Mouse (Mus musculus): ENCODE measurements around the gene Rev3l.
"Not testable (repeated sequence)": the region's sequence is repeated elsewhere in the genome, so short reads cannot be mapped to it uniquely, and the experiment has no call there.

Rev3l gene

DNA sequence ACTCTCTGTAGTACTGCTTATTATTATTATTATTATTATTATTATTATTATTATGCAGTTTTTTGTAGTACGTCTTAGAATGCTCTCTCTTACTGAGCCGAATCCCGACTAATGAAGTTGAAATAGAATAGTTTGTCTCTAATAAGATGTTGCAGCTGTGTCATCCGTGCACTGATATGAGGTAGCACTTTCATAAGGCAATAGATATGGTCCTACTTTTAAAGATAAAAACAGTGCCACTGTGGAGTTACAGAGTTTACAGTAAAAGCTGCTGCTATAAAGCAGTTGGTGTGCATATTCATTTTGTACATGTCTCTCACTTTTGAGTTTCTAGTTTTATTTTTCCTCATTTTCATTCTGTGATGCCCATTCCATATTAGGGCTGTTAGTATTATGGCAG, 46.4 kb downstream of the Rev3l start:
- DNase-seq (ENCODE audit: low read depth, low spot score): no peak

- no peak for DNase-seq (ENCODE audit: low read depth, low spot score)
These were observed 53.3 kb downstream of the Rev3l start for GRCm38 (mm10) chr10:39785241-39785640.

DNA sequence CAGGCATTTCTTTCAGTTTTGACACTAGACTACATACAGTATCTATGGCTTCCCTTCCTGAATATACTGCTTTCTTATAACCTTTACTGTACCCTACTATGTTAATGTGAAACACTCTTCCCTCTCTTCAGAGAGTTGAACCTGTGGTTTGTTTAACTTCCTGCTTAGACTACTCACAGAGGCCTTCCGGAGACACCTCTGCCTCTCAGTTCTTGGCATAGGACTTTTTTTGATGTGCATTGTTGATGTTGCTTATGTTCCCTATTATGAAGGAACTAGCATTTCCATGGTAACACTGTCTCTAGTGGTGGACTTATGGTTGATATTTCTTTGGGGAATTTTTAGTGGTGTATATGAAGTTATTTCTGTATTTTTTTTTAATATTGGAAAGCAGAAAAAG, 61.4 kb downstream of the Rev3l start:
- DNase-seq (ENCODE audit: low read depth, low spot score): no peak

DNA sequence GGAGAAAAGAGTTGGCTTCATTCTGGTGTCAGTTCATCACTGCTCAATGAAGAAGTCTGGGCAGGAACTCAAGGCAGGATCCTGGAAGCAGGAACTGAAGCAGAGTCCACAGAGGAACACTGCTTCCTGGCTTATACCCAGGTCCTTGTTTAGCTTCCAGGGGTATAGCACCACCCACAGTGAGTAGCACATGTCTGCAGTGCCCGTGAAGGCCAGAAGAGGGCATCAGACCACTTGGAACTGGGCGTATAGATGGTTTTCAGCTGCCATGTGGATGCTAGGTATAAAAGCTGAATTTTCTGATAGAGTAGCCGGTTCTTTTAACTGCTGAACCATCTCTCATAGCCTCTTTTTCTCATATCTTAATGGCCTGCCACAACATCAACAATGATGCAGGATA, 79.6 kb downstream of the Rev3l start:
- peak; percentile 82 for DNase-seq (ENCODE audit: low read depth, low spot score)

GRCm38 (mm10) chr10:39842621-39843020, 110.7 kb downstream of the Rev3l start:
- DNase-seq (ENCODE audit: low read depth, low spot score): no peak

- DNase-seq (ENCODE audit: low read depth, low spot score): no peak
These were observed 133.6 kb downstream of the Rev3l start for GRCm38 (mm10) chr10:39865509-39865908.

- no peak for DNase-seq (ENCODE audit: low read depth, low spot score)
These were observed 156.7 kb downstream of the Rev3l start for GRCm38 (mm10) chr10:39888621-39889020.

- DNase-seq (ENCODE audit: low read depth, low spot score): no peak
These were observed 162.1 kb downstream of the Rev3l start for GRCm38 (mm10) chr10:39893702-39894697.

DNA sequence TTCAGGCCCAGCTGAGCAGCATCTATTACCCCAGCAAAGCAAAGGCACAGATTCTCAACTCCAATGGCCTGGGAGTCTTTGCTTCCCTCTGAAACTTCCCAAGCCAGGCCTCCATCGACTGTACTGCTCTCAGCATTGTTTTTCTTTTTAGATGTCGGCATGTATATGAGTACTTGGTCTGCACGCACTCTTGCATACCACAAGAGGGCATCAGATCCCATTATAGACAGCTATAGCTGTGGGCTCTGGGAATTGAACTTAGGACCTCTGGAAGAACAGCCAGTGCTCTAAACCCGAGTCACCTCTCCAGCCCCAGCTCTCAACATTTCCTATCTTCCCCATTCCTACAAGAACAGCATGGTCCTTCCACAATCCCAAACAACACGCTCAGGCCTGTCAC, 164.6 kb downstream of the Rev3l start:
- DNase-seq (ENCODE audit: low read depth, low spot score): peak; percentile 66

DNA sequence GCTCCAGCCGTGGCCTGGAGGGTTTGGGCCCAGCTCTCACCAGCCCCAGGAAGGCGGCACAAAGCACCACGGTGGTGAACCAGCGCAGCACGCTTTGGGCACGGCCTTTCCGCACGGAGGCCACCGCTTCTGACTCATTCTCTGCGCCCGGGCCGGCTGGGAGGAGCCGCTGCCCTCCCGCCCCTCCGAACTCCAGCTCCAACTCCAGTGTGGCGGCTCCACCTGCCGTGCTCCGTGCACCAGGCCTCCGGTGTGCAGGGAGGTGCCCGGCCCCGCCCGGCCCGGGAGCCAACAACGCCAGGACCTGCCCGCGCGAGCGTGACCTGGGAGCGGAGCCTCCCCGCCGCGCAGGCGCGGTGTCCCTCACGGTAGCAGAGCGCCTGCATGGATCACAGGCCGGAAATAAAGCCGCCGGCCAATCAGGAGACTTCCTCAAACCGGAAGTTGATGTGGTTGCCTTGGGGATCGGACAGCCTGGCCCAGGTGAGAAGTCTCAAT, 167.0 kb downstream of the Rev3l start, which contains the start of gene Mfsd4b4:
Gene Mfsd4b4 (minus strand): TSS at position 365 of the 498 bp plus-strand sequence.
- peak; percentile 93 for DNase-seq (ENCODE audit: low read depth, low spot score)

GRCm38 (mm10) chr10:39904191-39904590, 172.3 kb downstream of the Rev3l start:
- DNase-seq (ENCODE audit: low read depth, low spot score): no peak

GRCm38 (mm10) chr10:39906799-39907658, 175.1 kb downstream of the Rev3l start:
- DNase-seq (ENCODE audit: low read depth, low spot score): no peak

GRCm38 (mm10) chr10:39908768-39909441, 177.0 kb downstream of the Rev3l start:
- no peak for DNase-seq (ENCODE audit: low read depth, low spot score)

DNA sequence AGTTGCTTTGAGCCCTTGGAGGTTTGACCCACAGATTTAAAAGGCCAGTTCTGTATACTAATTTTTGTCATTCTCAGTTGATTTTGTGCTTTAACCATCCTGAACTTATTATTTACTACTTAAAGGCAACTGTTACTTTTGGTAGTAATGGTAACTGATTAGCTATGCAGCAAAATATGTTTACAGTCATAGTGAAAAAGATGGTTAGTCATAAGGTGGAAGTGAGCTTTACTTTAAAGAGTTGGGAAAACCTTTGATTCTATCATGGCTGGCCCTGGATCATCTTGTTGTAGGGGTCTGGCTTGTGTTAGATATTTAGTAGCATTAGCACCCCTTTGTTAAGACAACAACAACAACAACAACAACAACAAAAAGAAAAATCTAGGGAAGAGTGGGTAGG, 180.7 kb downstream of the Rev3l start:
- DNase-seq (ENCODE audit: low read depth, low spot score): no peak

GRCm38 (mm10) chr10:39924556-39924955, 192.6 kb downstream of the Rev3l start:
- not testable (repeated sequence) for DNase-seq (ENCODE audit: low read depth, low spot score)

Measured in ES-CJ7 (cell line).